Mouse (Mus musculus) embryo, embryonic 10.5 days (tissue): ENCODE data around the gene Slc16a2.

Experiments used
- DNase-seq: peaks from one replicate; pipeline ENCODE4 v3.0.0-alpha.2; 2015; ENCODE audit warnings: low spot score

Gene Slc16a2

GRCm38 (mm10) chrX:103652048-103652447, 169.7 kb downstream of the Slc16a2 start:
- DNase-seq = no peak
